Mouse (Mus musculus) telencephalon, adult 2 months (tissue): ENCODE data around the gene Thtpa.

Experiments used
- DNase-seq: peaks from one replicate; pipeline ENCODE4 v3.0.0-alpha.2; 2011; ENCODE audit warnings: low read depth, low spot score

The Thtpa gene

GRCm38 (mm10) chr14:55094704-55095231 lies at the start of gene Thtpa:
Gene Thtpa (plus strand): TSS chr14:55094784.
- DNase-seq: no peak

- DNase-seq: no peak
These were observed 46.5 kb upstream of the Thtpa start for GRCm38 (mm10) chr14:55047971-55048531.

GRCm38 (mm10) chr14:55052496-55052895 lies 42.1 kb upstream of the Thtpa start:
- DNase-seq: peak; percentile 62

GRCm38 (mm10) chr14:55053050-55053449 lies 41.5 kb upstream of the Thtpa start:
- DNase-seq: no peak

- DNase-seq: peak; percentile 93
These were observed 40.8 kb upstream of the Thtpa start for GRCm38 (mm10) chr14:55053708-55054190.

- peak; percentile 69 for DNase-seq
These were observed 40.3 kb upstream of the Thtpa start for GRCm38 (mm10) chr14:55054191-55054749.

- peak; percentile 92 for DNase-seq
These were observed 39.3 kb upstream of the Thtpa start for GRCm38 (mm10) chr14:55055167-55055834.

GRCm38 (mm10) chr14:55059009-55059408 lies 35.6 kb upstream of the Thtpa start:
- DNase-seq: no peak

GRCm38 (mm10) chr14:55059931-55060330 lies 34.7 kb upstream of the Thtpa start:
- no peak for DNase-seq

- no peak for DNase-seq
These were observed 32.7 kb upstream of the Thtpa start for GRCm38 (mm10) chr14:55061845-55062244.

- no peak for DNase-seq
These were observed 32.0 kb upstream of the Thtpa start for GRCm38 (mm10) chr14:55062626-55063025.

GRCm38 (mm10) chr14:55063117-55063516 lies 31.5 kb upstream of the Thtpa start:
- DNase-seq: no peak

GRCm38 (mm10) chr14:55063581-55064381 lies 30.8 kb upstream of the Thtpa start:
- DNase-seq: no peak

- DNase-seq: no peak
These were observed 29.9 kb upstream of the Thtpa start for GRCm38 (mm10) chr14:55064481-55065370.

GRCm38 (mm10) chr14:55065391-55065790 lies 29.2 kb upstream of the Thtpa start:
- no peak for DNase-seq

GRCm38 (mm10) chr14:55066042-55066441 lies 28.5 kb upstream of the Thtpa start:
- no peak for DNase-seq

GRCm38 (mm10) chr14:55071756-55072155 lies 22.8 kb upstream of the Thtpa start:
- no peak for DNase-seq

- DNase-seq: no peak
These were observed 20.2 kb upstream of the Thtpa start for GRCm38 (mm10) chr14:55074416-55074815.

- DNase-seq: no peak
These were observed 18.4 kb upstream of the Thtpa start for GRCm38 (mm10) chr14:55076224-55076623.

- DNase-seq: no peak
These were observed 17.6 kb upstream of the Thtpa start for GRCm38 (mm10) chr14:55076956-55077355.
